Mouse (Mus musculus) liver, embryonic 15.5 days (tissue): ENCODE results near the gene Rufy1. TPM values are rescaled to one million over a fixed set of nuclear protein-coding genes. Genes with fewer than 3 reads are reported as not detected.

Experiments
- ATAC-seq: fragments of 200-750 bp; cut with Nextera tagmentation; 2 replicates; pipeline ENCODE4 v1.8.0; 2017; ENCODE audit warnings: moderate number of reproducible peaks, mild to moderate bottlenecking, moderate library complexity; ENCODE audit not compliant: insufficient read depth
- H3K27ac ChIP-seq: fragments of 300-500 bp; sonication (generic); replicated peaks from 2 replicates; pipeline ENCODE4 v1.5.1; 2015; ENCODE audit warnings: mild to moderate bottlenecking, inconsistent platforms
- H3K27me3 ChIP-seq: fragments of 300-500 bp; sonication (generic); 2 replicates; pipeline ENCODE4 v1.6.1; 2015; ENCODE audit warnings: mild to moderate bottlenecking, inconsistent platforms
- H3K36me3 ChIP-seq: fragments of 300-500 bp; sonication (generic); replicated peaks from 2 replicates; pipeline ENCODE4 v1.6.1; 2015; ENCODE audit warnings: moderate library complexity, mild to moderate bottlenecking, inconsistent platforms
- H3K4me1 ChIP-seq: fragments of 300-500 bp; sonication (generic); replicated peaks from 2 replicates; pipeline ENCODE4 v1.6.1; 2015; ENCODE audit warnings: inconsistent platforms
- H3K4me2 ChIP-seq: fragments of 300-500 bp; sonication (generic); 2 replicates; pipeline ENCODE4 v1.6.1; 2015; ENCODE audit warnings: moderate library complexity, mild to moderate bottlenecking, inconsistent platforms
- H3K4me3 ChIP-seq: fragments of 300-500 bp; sonication (generic); replicated peaks from 2 replicates; pipeline ENCODE4 v1.5.1; 2015; ENCODE audit warnings: mild to moderate bottlenecking, inconsistent platforms
- H3K9ac ChIP-seq: fragments of 300-500 bp; sonication (generic); 2 replicates; pipeline ENCODE4 v1.6.1; 2015; ENCODE audit warnings: moderate library complexity, mild to moderate bottlenecking, inconsistent platforms
- H3K9me3 ChIP-seq: fragments of 300-500 bp; sonication (generic); replicated peaks from 2 replicates; pipeline ENCODE4 v1.6.1; 2016; ENCODE audit warnings: inconsistent platforms
- WGBS: fragments of 180-500 bp; shearing (Covaris S2); methylation state at CpG from one replicate; pipeline ENCODE4 v1.1.7; 2015; ENCODE audit warnings: mixed read lengths; ENCODE audit not compliant: insufficient replicate concordance; 5-methylcytosine and 5-hydroxymethylcytosine counted together
- polyA plus RNA-seq: library from polyadenylated mRNA; unstranded; fragments of >200 nt; fragmentation: Nextera tagmentation; extraction: Ambion mirVana; gene quantifications from 2 replicates; pipeline ENCODE4 v1.2.1, GENCODE M21; 2015

Rufy1 gene
- polyA plus RNA-seq = 7.3 and 7.5 TPM in 2 replicates

- Histone ChIP-seq H3K4me2 (peak within 1 kb of the TSS; percentile 92), H3K27ac (peak within 1 kb of the TSS; percentile 85), H3K36me3 (no peaks in the 10 kb centered on the region), H3K9me3 (no peaks in the 10 kb centered on the region), H3K4me1 (peaks cover 26% of the 10 kb centered on the region), H3K9ac (peak within 1 kb of the TSS; percentile 90), H3K27me3 (no peaks in the 10 kb centered on the region; the same call in 1 of the 2 replicates), H3K4me3 (peak within 1 kb of the TSS; percentile 92)
- peak; percentile 86 for ATAC-seq
- under 1% methylated on average over 90 of the region's 90 CpGs for WGBS
Measured at GRCm38 (mm10) chr11:50430277-50431133, at the start of gene Rufy1. Gene Rufy1 (minus strand): TSS chr11:50431125.

GRCm38 (mm10) chr11:50478072-50478471 lies 47.1 kb upstream of the Rufy1 start:
- H3K4me2 ChIP-seq = no peak overlapping the region
- H3K9ac ChIP-seq = no peak overlapping the region
- no peaks in the 10 kb centered on the region for H3K4me1 ChIP-seq
- 40% methylated on average over 2 of the region's 2 CpGs for WGBS
- H3K36me3 ChIP-seq = no peaks in the 10 kb centered on the region
- H3K27me3 ChIP-seq = no peaks in the 10 kb centered on the region
- H3K9me3 ChIP-seq = 0 out of 2 replicates have a peak, but pooled peaks cover 2% of the 10 kb centered on the region
- H3K4me3 ChIP-seq = no peak overlapping the region
- no peak for ATAC-seq
- H3K27ac ChIP-seq = no peak overlapping the region

GRCm38 (mm10) chr11:50477486-50478070 lies 46.7 kb upstream of the Rufy1 start:
- no peak for ATAC-seq
- H3K9me3 ChIP-seq = 0 out of 2 replicates have a peak, but pooled peaks cover 2% of the 10 kb centered on the region
- H3K36me3 ChIP-seq = no peaks in the 10 kb centered on the region
- no peak overlapping the region for H3K4me2 ChIP-seq
- H3K27ac ChIP-seq = no peak overlapping the region
- H3K27me3 ChIP-seq = no peaks in the 10 kb centered on the region
- H3K4me3 ChIP-seq = no peak overlapping the region
- no peak overlapping the region for H3K9ac ChIP-seq
- WGBS = 65% methylated on average over 11 of the region's 11 CpGs
- H3K4me1 ChIP-seq = no peaks in the 10 kb centered on the region

GRCm38 (mm10) chr11:50476971-50477370 lies 46.0 kb upstream of the Rufy1 start:
- no peak overlapping the region for H3K4me3 ChIP-seq
- no peak overlapping the region for H3K27ac ChIP-seq
- H3K4me1 ChIP-seq = no peaks in the 10 kb centered on the region
- WGBS = 52% methylated on average over 6 of the region's 6 CpGs
- H3K36me3 ChIP-seq = no peaks in the 10 kb centered on the region
- no peak overlapping the region for H3K4me2 ChIP-seq
- no peak overlapping the region for H3K9ac ChIP-seq
- ATAC-seq = no peak
- no peaks in the 10 kb centered on the region for H3K27me3 ChIP-seq
- 0 out of 2 replicates have a peak, but pooled peaks cover 2% of the 10 kb centered on the region for H3K9me3 ChIP-seq

- H3K4me3 ChIP-seq = no peak overlapping the region
- ATAC-seq = no peak
- H3K27ac ChIP-seq = no peak overlapping the region
- H3K9ac ChIP-seq = no peak overlapping the region
- H3K27me3 ChIP-seq = no peaks in the 10 kb centered on the region
- H3K9me3 ChIP-seq = 0 out of 2 replicates have a peak, but pooled peaks cover 2% of the 10 kb centered on the region
- no peak overlapping the region for H3K4me2 ChIP-seq
- H3K4me1 ChIP-seq = no peaks in the 10 kb centered on the region
- H3K36me3 ChIP-seq = no peaks in the 10 kb centered on the region
- 15% methylated on average over 1 of the region's 1 CpGs for WGBS
Measured at GRCm38 (mm10) chr11:50473933-50474332, 43.0 kb upstream of the Rufy1 start.

- H3K27ac ChIP-seq = no peak overlapping the region
- no peak overlapping the region for H3K4me3 ChIP-seq
- no peaks in the 10 kb centered on the region for H3K4me1 ChIP-seq
- H3K36me3 ChIP-seq = no peaks in the 10 kb centered on the region
- H3K9ac ChIP-seq = no peak overlapping the region
- 0 out of 2 replicates have a peak, but pooled peaks cover 2% of the 10 kb centered on the region for H3K9me3 ChIP-seq
- H3K27me3 ChIP-seq = no peaks in the 10 kb centered on the region
- 72% methylated on average over 11 of the region's 11 CpGs for WGBS
- no peak overlapping the region for H3K4me2 ChIP-seq
- no peak for ATAC-seq
Measured at GRCm38 (mm10) chr11:50472161-50472939, 41.4 kb upstream of the Rufy1 start.

- peaks cover 18% of the 10 kb centered on the region for H3K27me3 ChIP-seq
- H3K4me2 ChIP-seq = no peak overlapping the region
- no peak overlapping the region for H3K4me3 ChIP-seq
- H3K27ac ChIP-seq = no peak overlapping the region
- H3K9ac ChIP-seq = no peak overlapping the region
- WGBS = 60% methylated on average over 7 of the region's 7 CpGs
- ATAC-seq = no peak
- no peaks in the 10 kb centered on the region for H3K36me3 ChIP-seq
- H3K9me3 ChIP-seq = no peaks in the 10 kb centered on the region
- no peaks in the 10 kb centered on the region for H3K4me1 ChIP-seq
Measured at GRCm38 (mm10) chr11:50461481-50461880, 30.6 kb upstream of the Rufy1 start.

GRCm38 (mm10) chr11:50459250-50459649 lies 28.3 kb upstream of the Rufy1 start:
- Histone ChIP-seq H3K4me2 (no peak overlapping the region), H3K4me1 (no peaks in the 10 kb centered on the region), H3K4me3 (no peak overlapping the region), H3K27ac (no peak overlapping the region), H3K9ac (no peak overlapping the region), H3K36me3 (no peaks in the 10 kb centered on the region), H3K27me3 (peaks cover 26% of the 10 kb centered on the region), H3K9me3 (no peaks in the 10 kb centered on the region)
- no peak for ATAC-seq
- WGBS = 40% methylated on average over 2 of the region's 2 CpGs

- H3K27me3 ChIP-seq = peaks cover 26% of the 10 kb centered on the region
- no peaks in the 10 kb centered on the region for H3K4me1 ChIP-seq
- H3K4me2 ChIP-seq = no peak overlapping the region
- no peak overlapping the region for H3K9ac ChIP-seq
- no peaks in the 10 kb centered on the region for H3K9me3 ChIP-seq
- 10% methylated on average over 26 of the region's 26 CpGs for WGBS
- no peak for ATAC-seq
- H3K4me3 ChIP-seq = no peak overlapping the region
- H3K36me3 ChIP-seq = no peaks in the 10 kb centered on the region
- no peak overlapping the region for H3K27ac ChIP-seq
Measured at GRCm38 (mm10) chr11:50457111-50457911, 26.4 kb upstream of the Rufy1 start.

GRCm38 (mm10) chr11:50456455-50456854 lies 25.5 kb upstream of the Rufy1 start:
- H3K27ac ChIP-seq = no peak overlapping the region
- H3K4me2 ChIP-seq = no peak overlapping the region
- no peak overlapping the region for H3K4me3 ChIP-seq
- no peaks in the 10 kb centered on the region for H3K4me1 ChIP-seq
- H3K27me3 ChIP-seq = peaks cover 26% of the 10 kb centered on the region
- no peak overlapping the region for H3K9ac ChIP-seq
- no peak for ATAC-seq
- H3K9me3 ChIP-seq = no peaks in the 10 kb centered on the region
- WGBS = 52% methylated on average over 7 of the region's 7 CpGs
- H3K36me3 ChIP-seq = no peaks in the 10 kb centered on the region
